Mouse (Mus musculus): ENCODE results near the gene Aoah.

- TF ChIP-seq CTCF (IDR thresholded peaks at IDR 0.05; ENCODE audit: insufficient read depth, low read length) (no peak), POLR2A (IDR thresholded peaks at IDR 0.05; ENCODE audit: borderline replicate concordance, extremely low read depth, low read depth, low read length) (no peak)
Measured at GRCm38 (mm10) chr13:21066021-21066420, 272.1 kb downstream of the Aoah start.
